Mouse (Mus musculus) ES-E14 (cell line): Measurements from ENCODE around the gene Fxyd7.

ENCODE experiments used
- CHD2 ChIP-seq: IDR thresholded peaks from 2 replicates; pipeline ENCODE4 v1.6.1; 2014; ENCODE audit warnings: mild to moderate bottlenecking, low read depth, low read length, inconsistent platforms
- HCFC1 ChIP-seq: IDR thresholded peaks from 2 replicates; pipeline ENCODE4 v1.6.1; 2012; ENCODE audit warnings: low read length, inconsistent platforms, borderline replicate concordance; ENCODE audit not compliant: insufficient read depth
- ZC3H11A ChIP-seq: IDR thresholded peaks from 2 replicates; pipeline ENCODE4 v1.6.1; 2012; ENCODE audit warnings: low read depth, mild to moderate bottlenecking, inconsistent platforms, low read length, borderline replicate concordance

GRCm38 (mm10) chr7:31002650-31003049, 48.6 kb downstream of the Fxyd7 start:
- TF ChIP-seq HCFC1 (no peak), CHD2 (no peak), ZC3H11A (no peak)
